Mouse (Mus musculus) left cerebral cortex, adult 6 months (tissue): ENCODE measurements around the gene Ifna14. TPM values are rescaled to one million over a fixed set of nuclear protein-coding genes. Genes with fewer than 3 reads are reported as not detected.

Source experiments
- long read RNA-seq, 2 experiments: library from polyadenylated mRNA; unstranded; transcript quantifications; one replicate each; pipeline ENCODE4 v2.0.0; 2019 to 2020
- polyA plus RNA-seq: library from polyadenylated mRNA; unstranded; fragments of <200 nt; fragmentation: Nextera tagmentation; gene quantifications from 2 replicates; pipeline ENCODE4 v1.2.3, GENCODE M21; 2021

Gene Ifna14
- not detected in 2 replicates for polyA plus RNA-seq
- long read RNA-seq, experiment 1: 0 reads
- long read RNA-seq, experiment 2: 0 reads

GRCm38 (mm10) chr4:88571698-88572097 is at the start of gene Ifna14:
Gene Ifna14, minus strand, starts transcription at chr4:88571798.

GRCm38 (mm10) chr4:88603276-88603675 is 31.7 kb upstream of the Ifna14 start, which contains the start of gene Ifna12:
Gene Ifna12, minus strand, starts transcription at chr4:88603376.

GRCm38 (mm10) chr4:88592285-88592684 is 20.7 kb upstream of the Ifna14 start, which contains the start of gene Ifna9:
Gene Ifna9, minus strand, starts transcription at chr4:88592385.

GRCm38 (mm10) chr4:88558145-88558544 is 13.5 kb downstream of the Ifna14 start, which contains the start of gene Ifna15:
Gene Ifna15, minus strand, starts transcription at chr4:88558245.

GRCm38 (mm10) chr4:88522674-88523073 is 48.9 kb downstream of the Ifna14 start, which contains the start of gene Ifnb1:
Gene Ifnb1, minus strand, starts transcription at chr4:88522774.

Other genes with a start within 250 kb of the Ifna14 start
- 1.4 and 2.1 TPM in 2 replicates for gene Hacd4, start 132.9 kb downstream of the Ifna14 start, polyA plus RNA-seq
- not detected in 2 replicates for gene Ifnb1, start 49.0 kb downstream of the Ifna14 start, polyA plus RNA-seq
- gene Ifna15, start 13.6 kb downstream of the Ifna14 start, polyA plus RNA-seq: not detected in 2 replicates
- gene Ifna9, start 20.6 kb upstream of the Ifna14 start, polyA plus RNA-seq: not detected in 2 replicates
- not detected in 2 replicates for gene Ifna12, start 31.6 kb upstream of the Ifna14 start, polyA plus RNA-seq
- gene C87499, start 62.6 kb upstream of the Ifna14 start, polyA plus RNA-seq: not detected in 2 replicates
- not detected in 2 replicates for gene Ifna13, start 72.7 kb upstream of the Ifna14 start, polyA plus RNA-seq
- gene Ifna16, start 105.1 kb upstream of the Ifna14 start, polyA plus RNA-seq: not detected in 2 replicates
- gene Ifna2, start 112.1 kb upstream of the Ifna14 start, polyA plus RNA-seq: not detected in 2 replicates
- not detected in 2 replicates for gene Ifnab, start 119.6 kb upstream of the Ifna14 start, polyA plus RNA-seq
- gene Gm26566, start 150.0 kb upstream of the Ifna14 start, polyA plus RNA-seq: 1.0 and 1.5 TPM in 2 replicates
- 57.9 and 73.6 TPM in 2 replicates for gene Klhl9, start 150.7 kb upstream of the Ifna14 start, polyA plus RNA-seq
- gene Gm13271, start 183.1 kb upstream of the Ifna14 start, polyA plus RNA-seq: not detected in 2 replicates
- gene Gm13283, start 188.3 kb upstream of the Ifna14 start, polyA plus RNA-seq: not detected in 2 replicates
- gene Gm13290, start 202.0 kb upstream of the Ifna14 start, polyA plus RNA-seq: not detected in 2 replicates
- gene Gm13289, start 205.1 kb upstream of the Ifna14 start, polyA plus RNA-seq: not detected in 2 replicates
- gene Gm13272, start 208.1 kb upstream of the Ifna14 start, polyA plus RNA-seq: not detected in 2 replicates
- gene Ifnz, start 210.3 kb upstream of the Ifna14 start, polyA plus RNA-seq: not detected in 2 replicates
- not detected in 2 replicates for gene Gm13276, start 213.9 kb upstream of the Ifna14 start, polyA plus RNA-seq
- not detected in 2 replicates for gene Gm13277, start 216.8 kb upstream of the Ifna14 start, polyA plus RNA-seq
- gene Gm13278, start 219.8 kb upstream of the Ifna14 start, polyA plus RNA-seq: not detected in 2 replicates
- gene Gm13275, start 222.7 kb upstream of the Ifna14 start, polyA plus RNA-seq: not detected in 2 replicates
- gene Gm13279, start 225.6 kb upstream of the Ifna14 start, polyA plus RNA-seq: not detected in 2 replicates
- not detected in 2 replicates for gene Gm13285, start 227.9 kb upstream of the Ifna14 start, polyA plus RNA-seq
- gene Gm13287, start 231.5 kb upstream of the Ifna14 start, polyA plus RNA-seq: not detected in 2 replicates
- not detected in 2 replicates for gene Gm13288, start 233.7 kb upstream of the Ifna14 start, polyA plus RNA-seq
- not detected in 2 replicates for gene Ifna7, start 244.4 kb upstream of the Ifna14 start, polyA plus RNA-seq
- not detected in 2 replicates for gene Ifna11, start 248.2 kb upstream of the Ifna14 start, polyA plus RNA-seq